Mouse (Mus musculus) retina, postnatal 7 days (tissue): Measurements from ENCODE around the gene Stx11.
A peak's percentile ranks its signal among the peaks of the same experiment; 100 is the strongest.
"Not testable (repeated sequence)": the region's sequence is repeated elsewhere in the genome, so short reads cannot be mapped to it uniquely, and the experiment has no call there.

Experiments
- DNase-seq: peaks from one replicate; pipeline ENCODE4 v3.0.0-alpha.2; 2012; ENCODE audit warnings: low read depth, low spot score

Gene Stx11

DNA sequence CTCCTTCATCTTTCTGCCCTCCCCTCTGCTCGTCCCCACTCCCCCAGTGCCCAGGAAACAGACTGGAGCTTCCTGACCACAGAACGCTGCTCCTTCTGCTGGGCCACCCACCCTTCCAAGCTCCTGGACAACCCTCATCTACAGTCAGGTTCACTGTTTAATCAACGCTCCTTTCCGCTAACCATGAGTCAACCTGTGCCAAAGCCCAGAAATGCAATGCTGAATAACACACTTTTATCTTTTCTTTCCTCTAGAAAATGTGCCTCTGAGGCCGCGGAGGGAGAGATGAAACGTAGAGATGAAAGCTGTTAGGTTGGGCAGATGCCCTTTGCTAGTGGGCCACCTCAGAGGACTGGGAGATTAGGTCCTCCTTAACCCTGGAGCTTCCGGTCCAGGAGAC is 2.6 kb downstream of the Stx11 start:
- DNase-seq = no peak

DNA sequence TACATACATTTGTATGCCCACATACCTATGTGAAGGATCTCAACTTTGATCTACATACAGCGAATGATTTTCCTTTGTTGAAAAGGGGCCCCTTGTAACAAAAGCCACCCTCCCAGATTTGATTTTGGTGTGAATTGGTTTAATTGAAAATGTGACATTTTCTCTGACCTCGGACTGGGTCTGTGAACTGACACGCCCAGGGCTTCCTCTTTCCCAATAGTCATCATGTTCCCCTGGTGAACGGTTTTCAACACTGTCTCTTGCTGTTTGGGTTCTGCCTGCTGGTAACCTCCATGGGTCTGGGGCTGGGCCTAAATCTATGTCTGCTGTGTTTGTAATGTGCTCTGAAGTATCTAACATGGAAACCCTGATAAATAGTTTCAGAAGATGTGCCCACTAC is 6.8 kb downstream of the Stx11 start:
- DNase-seq = no peak

DNA sequence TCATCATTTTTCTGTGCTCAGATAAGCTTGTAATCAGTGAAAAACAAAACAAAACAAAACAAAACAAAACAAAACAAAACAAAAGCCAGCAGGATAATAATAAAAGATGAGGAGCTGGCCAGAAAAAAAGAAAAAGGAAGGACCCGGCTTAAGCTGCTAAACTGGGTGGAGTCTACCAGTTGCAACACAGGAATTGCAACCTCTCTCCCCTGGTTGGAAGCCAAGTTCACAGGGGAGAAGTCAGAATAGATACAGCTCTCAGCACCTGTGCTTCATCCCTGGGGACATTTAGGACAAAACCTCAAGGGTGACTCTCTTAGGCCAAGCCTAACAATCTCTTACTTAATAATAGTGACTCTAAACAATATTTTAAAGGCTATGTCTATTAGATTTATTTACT is 8.3 kb downstream of the Stx11 start:
- no peak for DNase-seq

DNA sequence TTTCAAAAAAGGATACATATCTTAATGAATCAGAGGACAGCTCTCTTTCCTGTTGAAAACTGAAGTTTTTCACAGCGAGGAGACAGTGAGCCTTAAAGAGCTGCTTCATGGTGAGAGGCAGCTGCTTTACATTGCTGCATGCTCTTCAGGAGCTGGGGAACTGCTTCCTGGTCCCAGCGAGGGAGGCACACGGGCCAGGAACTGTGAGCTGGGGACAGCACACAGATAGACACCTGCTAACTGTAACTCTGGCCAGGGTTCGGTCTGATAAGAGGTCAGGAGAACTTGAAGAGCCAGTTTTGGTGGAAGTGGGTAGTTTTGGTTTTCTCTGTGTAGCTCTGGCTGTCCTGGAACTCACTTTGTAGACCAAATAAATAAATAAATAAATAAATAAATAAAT is 12.7 kb downstream of the Stx11 start:
- not testable (repeated sequence) for DNase-seq

DNA sequence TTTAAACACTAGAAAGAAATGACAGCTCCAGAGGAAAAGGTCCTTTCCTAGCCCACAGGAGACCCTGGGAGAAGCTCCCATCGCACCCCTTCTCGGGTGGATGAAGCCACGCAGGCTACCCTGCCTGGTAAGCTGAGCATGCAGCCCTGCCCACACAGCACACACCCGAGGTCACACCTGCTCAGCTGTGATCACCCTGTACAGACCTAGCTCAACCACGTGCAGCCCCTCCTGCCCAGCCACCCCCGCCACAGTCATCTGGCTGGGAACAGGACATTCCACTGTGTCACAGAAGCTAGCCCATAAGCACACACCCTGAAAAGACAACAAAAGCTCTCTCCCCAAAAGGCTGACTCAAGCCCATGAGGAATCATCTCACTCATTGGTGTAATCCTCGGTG is 14.8 kb downstream of the Stx11 start:
- no peak for DNase-seq

DNA sequence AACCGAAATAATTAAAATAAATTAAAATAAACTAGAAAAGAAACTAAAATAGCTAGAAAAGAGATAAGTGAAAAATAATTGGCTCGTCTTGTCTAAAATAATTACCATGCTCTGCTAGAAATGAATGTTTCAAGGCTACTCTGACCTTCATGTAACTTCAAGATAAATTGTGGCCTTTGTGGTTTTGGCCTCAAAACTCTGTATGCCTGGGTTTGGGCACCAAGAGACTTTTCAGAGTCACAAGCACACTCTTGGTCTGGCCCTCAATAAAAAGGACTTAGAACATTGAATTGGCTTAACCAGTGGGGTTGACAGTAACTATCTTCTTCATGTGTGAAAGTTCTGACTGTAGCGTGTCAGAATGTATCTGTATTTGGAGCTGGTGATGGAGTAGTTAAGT is 16.5 kb downstream of the Stx11 start:
- no peak for DNase-seq

DNA sequence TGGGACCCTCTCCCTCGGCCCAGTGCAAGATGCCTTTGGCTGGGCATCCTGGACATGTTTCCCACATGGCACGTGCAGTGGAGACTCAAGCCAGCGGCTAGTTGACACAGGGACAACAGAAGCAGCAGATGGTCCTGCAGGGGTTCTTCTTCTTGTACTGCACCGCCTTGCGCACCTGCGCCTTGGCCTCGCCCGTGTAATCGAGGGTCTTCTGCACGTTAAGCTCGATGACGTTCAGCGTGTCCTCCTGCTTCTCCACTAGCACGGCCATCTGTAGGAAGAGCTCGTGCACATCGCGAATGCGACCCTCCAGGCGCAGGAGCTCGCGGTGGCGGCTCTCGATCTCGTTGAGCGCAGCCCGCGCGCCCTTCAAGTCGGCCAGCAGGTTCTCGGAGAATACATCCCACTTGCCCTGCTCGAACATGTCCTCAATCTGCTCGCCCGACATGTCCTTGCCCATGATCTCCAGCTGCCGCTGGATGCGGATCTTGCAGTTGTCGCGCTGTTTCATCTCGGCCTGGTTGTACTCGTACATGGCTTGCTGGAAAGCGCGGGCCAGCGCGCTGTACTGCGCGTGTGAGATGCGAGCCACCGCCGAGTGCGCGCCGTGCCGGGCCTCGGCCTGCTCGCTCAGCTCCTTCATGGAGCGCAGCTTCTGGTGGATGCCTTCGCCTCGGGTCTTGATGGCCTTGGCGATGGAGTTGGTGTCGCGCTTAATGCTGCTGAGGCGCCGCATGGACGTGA is 22.9 kb downstream of the Stx11 start:
- DNase-seq = no peak

DNA sequence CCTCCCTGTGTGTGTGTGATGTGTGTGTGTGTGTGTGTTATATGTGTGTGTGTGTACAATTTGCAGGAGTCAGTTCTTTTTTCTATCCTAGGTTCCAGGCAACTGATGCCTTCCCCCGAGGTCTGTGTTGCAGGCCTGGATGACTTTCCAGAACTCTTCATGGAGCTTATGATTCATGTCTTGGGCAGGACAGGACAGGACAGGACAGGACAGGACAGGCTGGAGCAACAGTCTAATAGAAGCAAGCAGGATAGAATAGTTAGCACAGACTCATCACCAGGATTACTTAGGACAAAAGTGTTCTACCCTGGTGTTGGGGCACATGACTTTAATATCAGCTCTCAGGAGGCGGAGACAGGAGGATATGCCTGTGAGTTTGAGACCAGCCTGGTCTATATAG is 25.3 kb downstream of the Stx11 start:
- DNase-seq = no peak

DNA sequence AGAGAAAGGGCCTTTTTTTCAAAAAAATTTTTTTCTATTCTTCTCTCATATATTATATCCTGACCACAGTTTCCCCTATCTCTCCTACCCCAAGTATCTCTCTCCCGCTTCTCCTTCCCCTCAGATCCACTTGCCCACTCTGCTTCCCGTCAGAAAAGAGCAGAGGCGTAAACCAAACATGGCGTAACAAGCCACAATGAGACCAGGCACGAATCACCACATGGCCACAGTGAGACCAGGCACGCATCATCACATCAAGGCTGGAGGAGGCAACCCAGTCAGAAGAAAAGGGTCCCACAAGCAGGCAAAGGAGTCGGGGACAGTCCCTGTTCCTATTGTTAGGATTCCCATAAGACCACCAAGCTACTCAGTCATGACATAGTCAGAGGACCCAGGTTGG is 28.0 kb downstream of the Stx11 start:
- DNase-seq = no peak

DNA sequence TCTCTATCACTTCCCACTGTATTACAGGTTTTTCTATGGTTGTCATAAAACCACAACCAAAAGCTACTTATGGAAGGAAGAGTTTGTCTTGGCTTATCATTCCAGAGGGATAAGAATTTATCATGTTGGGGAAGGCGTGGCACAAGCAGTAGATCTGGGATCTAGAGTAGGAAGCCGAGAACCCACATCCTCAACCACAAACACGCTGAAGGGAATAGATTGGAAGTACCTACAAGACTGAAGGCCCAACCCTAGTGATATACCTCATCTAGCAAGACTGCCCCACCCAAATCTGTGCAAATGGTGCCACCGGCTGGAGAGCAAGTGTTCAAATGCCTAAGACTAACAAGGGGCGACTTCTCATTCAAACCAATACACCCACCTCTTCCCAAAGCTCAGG is 28.5 kb downstream of the Stx11 start:
- no peak for DNase-seq

DNA sequence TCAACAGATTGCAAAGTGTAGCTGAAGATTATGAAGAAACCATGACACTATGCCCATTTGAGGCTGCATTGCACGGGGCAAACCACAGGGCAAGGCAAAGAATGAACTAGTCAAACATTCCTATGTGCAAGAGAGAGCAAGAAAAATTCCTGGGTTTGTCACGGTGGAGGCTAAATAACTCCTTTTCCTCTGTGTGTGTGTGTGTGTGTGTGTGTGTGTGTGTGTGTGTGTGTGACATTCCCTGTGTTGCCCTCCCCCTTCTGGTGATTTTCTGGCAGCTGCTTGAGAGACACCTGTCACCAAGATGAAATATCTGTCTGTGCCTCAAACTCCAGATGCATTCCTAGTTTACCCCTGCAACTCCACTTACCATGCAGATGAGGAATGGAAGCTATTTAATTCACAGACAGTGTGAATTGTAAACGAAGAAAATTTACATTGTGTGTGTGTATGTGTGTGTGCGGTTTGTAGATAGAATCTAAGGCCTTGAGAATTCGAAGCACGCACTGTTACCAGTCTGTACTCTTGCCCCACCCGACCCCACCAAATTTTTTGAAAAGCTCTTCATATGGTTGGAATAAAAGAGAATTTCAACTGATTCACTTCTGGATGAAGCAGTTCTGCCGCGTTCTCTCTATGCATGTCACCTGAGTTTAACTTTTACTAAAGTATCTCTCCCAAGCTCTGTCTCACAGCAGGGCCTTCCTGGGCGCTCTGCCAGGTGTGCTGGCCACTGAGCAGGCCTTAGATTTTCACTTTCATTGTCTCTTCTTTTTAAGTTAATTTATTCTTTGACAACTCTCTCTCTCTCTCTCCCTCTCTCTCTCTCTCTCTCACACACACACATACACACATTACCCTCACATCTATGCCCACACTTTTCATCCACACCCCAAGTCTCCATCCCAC is 32.4 kb downstream of the Stx11 start:
- DNase-seq = no peak

DNA sequence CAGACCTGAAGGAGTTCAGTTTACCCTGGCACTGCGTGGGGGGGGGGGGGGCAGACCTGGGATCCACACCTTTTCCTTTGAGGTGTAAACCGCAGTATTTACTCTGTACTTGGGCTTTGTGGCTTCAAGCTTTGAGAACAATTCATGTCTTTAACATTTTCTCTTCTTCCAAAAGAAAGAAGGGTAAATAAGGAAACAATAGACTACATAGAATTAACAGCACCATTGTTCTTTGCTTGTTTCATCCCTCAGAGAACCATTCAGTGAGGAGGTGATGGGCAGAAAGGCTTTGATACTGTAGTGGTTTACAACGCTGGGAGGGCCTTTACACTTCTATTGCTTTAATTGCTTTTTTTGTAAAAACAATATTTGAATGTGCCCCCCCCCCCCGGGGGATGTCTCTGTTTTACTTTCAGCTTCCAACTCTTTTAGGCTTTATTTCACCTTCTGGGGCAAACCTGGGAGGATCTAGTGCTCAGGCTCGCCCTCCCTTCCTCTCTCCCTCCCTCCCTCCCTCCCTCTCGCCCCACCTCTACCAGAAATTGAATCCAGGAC is 33.7 kb downstream of the Stx11 start:
- DNase-seq = no peak

DNA sequence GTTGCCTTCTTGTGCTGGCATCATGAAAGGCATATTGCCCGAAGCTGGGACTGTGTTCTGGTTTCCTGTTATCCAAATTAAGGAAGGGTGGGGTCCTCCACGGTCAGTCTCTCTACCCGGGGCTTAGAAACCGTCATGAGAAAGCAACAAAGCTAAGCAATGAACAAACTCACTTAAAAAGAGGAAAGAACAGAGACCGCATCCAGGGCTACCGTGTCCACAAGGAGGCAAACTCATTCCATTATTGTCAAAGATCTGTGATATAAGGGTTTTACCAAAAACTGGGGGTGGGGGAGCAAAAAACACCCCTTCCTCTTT is 34.3 kb downstream of the Stx11 start:
- no peak for DNase-seq

DNA sequence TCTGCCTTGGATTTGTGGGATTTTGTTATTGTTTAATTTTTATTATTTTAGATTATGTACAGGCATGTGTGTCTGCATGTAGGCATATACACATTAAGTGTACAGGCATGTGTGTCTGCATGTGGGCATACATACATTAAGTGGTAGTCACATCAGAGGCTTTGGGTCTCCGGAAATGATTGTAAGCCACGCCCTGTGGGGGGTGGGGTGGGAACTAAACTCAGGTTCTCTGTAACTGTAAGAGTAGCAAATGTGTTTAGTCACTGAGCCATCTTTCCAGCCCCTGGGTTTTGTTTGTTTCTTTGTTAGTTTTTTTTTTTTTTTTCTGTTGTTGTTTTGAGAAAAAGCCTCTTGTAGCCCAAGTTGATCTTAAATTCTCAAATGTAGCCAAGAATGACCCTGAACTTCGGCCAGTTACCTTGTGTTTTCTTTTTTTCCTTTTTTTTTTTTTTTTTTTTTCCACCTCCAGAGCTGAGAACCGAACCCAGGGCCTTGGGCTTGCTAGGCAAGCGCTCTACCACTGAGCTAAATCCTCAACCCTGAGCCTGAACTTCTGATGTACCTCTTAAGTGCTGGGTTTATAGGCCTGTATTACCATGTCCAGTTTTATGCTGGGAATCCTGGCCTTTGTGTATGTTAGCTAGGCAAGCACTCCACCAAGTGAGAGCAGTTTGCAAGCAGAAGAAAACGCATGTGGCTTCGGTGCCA is 34.8 kb downstream of the Stx11 start:
- DNase-seq = no peak

DNA sequence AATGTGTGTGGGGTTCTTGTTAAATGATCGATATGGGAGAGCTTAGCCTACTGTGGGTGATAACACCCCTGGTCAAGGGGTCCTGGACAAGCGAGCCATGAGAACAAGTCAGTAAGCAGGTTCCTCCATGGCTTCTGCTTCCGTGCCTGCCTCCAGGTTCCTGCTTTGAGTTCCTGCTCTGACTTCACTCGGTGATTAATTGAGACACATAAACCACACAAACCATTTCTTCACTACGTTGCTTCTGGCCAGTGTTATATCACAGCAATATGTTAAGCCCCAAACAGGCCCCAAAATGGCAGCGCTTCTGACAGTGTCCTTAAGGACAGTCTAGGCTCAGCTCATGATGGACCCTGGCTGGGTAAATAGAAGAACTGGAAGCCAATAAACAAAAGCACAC is 35.9 kb downstream of the Stx11 start:
- DNase-seq = no peak

DNA sequence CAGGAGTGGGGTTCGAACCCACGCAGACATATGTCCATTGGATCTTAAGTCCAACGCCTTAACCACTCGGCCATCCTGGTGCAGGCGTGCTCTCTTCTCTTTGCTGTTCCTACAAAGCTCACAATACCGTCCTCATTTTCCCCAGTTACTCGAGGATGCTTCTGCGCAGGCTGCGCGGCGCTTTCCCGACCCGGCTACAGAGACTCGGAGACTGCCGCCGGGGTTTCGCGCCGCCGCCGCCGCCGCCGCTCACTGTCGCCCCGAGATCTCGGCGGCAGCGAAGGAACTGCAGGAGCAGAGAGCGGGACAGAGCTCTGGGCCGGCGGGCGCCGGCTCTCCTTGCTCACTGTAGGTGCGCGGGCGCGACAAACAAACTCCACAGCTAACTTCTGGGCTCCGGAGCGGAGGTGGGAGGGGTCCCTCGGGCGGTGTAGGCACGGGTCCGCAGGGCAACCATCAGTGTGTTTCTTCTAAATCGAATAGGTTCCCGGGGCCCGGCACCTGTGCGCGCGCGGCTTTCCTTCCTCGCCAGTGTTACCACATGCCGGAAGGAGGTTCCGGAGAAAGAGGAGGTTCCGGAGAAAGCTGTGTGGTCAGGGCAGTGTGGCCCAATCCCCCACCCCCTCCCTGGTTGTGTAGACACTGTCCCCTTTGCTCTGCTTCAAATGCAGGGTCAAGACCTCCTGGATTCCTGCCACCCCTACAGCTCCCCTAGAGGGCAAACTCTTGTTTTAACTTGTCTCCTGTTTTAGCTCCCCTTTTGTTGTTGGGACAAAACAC is 41.3 kb downstream of the Stx11 start:
- DNase-seq = peak; percentile 93

DNA sequence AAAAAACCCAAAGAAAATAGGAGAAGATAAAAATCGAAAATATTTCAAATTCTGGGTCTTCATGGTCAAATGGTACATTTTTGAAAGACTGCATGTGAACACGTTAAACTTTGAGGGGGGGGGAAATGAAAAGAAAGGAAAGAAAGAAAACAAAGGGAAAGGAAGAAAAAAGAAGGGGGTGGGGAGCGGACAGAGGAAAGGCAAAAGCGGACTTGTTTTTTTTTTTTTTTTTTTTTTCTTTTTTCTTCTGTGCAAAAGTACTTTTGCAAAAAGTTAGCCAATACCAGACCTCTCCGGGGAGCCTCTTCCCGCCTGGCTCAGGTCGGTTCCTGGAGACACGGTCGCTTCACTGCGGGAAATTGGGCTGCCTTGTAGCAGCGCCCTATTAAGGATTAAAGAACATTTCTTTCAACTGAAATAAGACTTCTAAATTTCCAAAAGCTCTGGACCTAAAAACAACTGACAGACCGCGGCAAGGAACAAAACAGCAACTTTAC is 42.0 kb downstream of the Stx11 start:
- no peak for DNase-seq

DNA sequence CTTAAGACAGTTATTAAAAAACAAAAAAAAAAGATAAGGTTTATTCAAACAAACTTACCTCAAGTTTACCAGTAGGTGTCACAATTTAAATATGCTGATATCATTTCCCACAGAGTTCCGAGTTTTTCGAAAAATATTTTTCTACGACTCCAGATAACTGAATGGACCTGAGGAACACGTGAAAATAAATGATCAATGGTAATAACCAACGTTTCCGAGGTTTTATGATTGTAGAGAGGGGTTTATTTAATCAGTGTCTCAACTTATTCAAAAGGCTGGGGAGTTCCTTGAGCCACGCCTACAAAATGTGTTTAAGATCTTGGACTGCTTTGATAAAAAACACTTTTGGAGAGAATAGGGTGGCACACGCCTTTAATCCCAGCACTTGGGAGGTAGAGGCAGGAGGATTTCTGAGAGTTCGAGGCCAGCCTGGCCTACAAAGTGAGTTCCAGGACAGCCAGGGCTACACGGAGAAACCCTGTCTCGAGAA is 42.5 kb downstream of the Stx11 start:
- DNase-seq = no peak

DNA sequence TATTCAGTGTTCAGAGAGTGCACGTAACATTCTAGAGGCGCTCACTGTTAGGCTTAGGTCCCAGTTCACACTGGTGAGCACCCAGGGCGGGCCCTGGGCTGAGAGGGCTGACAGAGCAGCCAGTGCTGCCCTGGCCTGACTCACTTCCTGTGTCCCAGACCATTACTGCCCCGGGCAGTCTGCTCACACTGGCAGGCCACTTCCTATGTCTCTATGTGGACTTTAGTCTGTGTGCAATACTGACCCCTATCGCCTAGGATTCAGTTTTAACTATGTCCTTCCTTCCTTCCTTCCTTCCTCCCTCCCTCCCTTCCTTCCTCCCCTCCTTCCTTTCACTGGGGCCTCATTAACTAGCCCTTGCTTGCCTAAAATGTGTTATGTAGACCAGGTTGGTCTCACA is 44.8 kb downstream of the Stx11 start:
- no peak for DNase-seq

DNA sequence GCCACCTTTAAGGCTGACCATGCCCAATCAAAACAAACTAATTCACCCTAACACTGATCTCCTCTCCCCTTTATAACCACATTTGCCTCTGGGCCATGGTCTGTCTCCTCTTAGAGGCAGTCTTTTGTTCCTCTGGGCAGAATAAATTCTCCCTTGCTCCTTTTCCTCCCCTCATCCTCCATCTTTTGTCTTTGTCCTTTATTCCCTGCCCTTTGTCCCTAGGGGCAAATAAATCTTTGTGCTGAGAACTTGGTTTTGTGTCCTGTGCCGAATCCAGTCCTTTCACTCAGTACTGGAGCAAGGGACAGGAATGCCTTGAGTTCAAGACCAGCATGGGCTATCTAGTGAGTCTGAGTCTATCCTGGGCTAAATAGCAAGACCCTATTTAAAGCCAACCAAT is 46.5 kb downstream of the Stx11 start:
- DNase-seq = no peak

DNA sequence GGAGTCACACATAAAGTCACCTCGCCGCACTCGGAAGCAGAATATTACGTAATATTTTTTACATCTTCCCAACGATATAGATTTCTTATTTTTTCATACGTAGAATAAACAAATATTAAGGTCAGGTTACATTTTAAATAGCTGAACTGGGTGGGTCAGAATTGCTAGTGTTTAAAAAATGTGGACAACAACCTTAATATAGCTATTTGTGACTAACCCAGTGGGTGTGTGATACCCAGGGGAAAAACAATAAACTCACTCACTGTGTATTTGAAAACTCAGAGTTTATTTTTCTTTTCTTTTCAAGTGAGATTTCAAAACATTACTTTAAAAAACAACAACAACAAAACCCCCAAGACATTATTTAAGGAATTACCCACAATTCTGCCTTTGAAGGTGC is 47.7 kb downstream of the Stx11 start:
- no peak for DNase-seq
